Mouse (Mus musculus) midbrain, embryonic 11.5 days (tissue): ENCODE measurements at regions not wholly inside any gene's neighbourhood (a gene's known extent, or its start where the extent isn't known, plus 50 kb on each side); places are given as distances from the start of the nearest gene placed in this dataset.

Source experiments
- ATAC-seq: fragments of 200-750 bp; cut with Nextera tagmentation; 2 replicates; pipeline ENCODE4 v1.8.0; 2017; ENCODE audit warnings: moderate TSS enrichment, moderate library complexity; ENCODE audit not compliant: low FRiP score
- DNase-seq: peaks from one replicate; pipeline ENCODE4 v3.0.0; 2015; ENCODE audit warnings: low spot score; ENCODE audit errors: missing footprints
- H3K27ac ChIP-seq: fragments of 300-500 bp; sonication (generic); 2 replicates; pipeline ENCODE4 v1.5.1; 2014; ENCODE audit warnings: low read depth, low read length
- H3K27me3 ChIP-seq: fragments of 300-500 bp; sonication (generic); 2 replicates; pipeline ENCODE4 v1.6.1; 2014; ENCODE audit warnings: mild to moderate bottlenecking, low read length, moderate library complexity, mixed read lengths; ENCODE audit not compliant: control insufficient read depth, insufficient read depth
- H3K36me3 ChIP-seq: fragments of 300-500 bp; sonication (generic); 2 replicates; pipeline ENCODE4 v1.6.1; 2014; ENCODE audit warnings: mild to moderate bottlenecking, low read length, moderate library complexity, mixed read lengths; ENCODE audit not compliant: control insufficient read depth, insufficient read depth
- H3K4me1 ChIP-seq: fragments of 300-500 bp; sonication (generic); 2 replicates; pipeline ENCODE4 v1.6.1; 2014; ENCODE audit warnings: low read length; ENCODE audit not compliant: control insufficient read depth, insufficient read depth
- H3K4me2 ChIP-seq: fragments of 300-500 bp; sonication (generic); 2 replicates; pipeline ENCODE4 v1.6.1; 2014; ENCODE audit warnings: mild to moderate bottlenecking, moderate library complexity
- H3K4me3 ChIP-seq: fragments of 300-500 bp; sonication (generic); 2 replicates; pipeline ENCODE4 v1.5.1; 2014; ENCODE audit warnings: low read depth, low read length
- H3K9ac ChIP-seq: fragments of 300-500 bp; sonication (generic); 2 replicates; pipeline ENCODE4 v1.6.1; 2014; ENCODE audit warnings: low read length
- H3K9me3 ChIP-seq: fragments of 300-500 bp; sonication (generic); 2 replicates; pipeline ENCODE4 v1.6.1; 2016; ENCODE audit warnings: low read length; ENCODE audit not compliant: control insufficient read depth
- WGBS: fragments of 180-500 bp; shearing (Covaris S2); extraction: QIAGEN DNeasy Blood & Tissue Kit; methylation state at CpG from one replicate; pipeline ENCODE4 v1.1.7; 2014; 5-methylcytosine and 5-hydroxymethylcytosine counted together

DNA sequence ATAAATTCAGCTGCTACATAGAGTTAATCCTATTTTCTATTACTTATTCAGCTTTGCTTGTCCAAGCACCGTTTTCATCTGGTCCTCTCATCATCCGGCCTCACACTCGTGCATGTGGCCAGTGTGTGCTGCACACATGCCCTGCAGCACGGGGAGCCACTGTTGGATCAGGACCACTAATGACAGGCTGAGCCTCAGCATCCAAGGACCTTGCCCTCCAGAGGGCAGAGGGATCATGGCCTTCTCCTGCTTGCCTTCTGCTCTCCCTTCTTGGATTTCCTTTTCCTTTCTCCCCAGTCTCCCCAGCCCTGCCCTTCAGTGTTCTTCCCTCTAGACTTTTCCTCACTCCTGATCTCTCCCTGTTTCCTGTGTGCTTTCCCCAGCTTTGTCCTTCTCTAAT, 776.1 kb upstream of the Car8 start:
- 44% methylated on average over 4 of the region's 4 CpGs for WGBS
- H3K27ac ChIP-seq = no peak overlapping the region
- H3K4me2 ChIP-seq = no peak overlapping the region
- H3K9ac ChIP-seq = no peak overlapping the region
- H3K4me3 ChIP-seq = no peak overlapping the region
- no peak for DNase-seq
- no peaks in the 10 kb centered on the region for H3K36me3 ChIP-seq
- 0 out of 2 replicates have a peak, but pooled peaks have one; percentile 15 for ATAC-seq
- no peaks in the 10 kb centered on the region for H3K9me3 ChIP-seq
- peaks cover 28% of the 10 kb centered on the region for H3K4me1 ChIP-seq
- no peaks in the 10 kb centered on the region for H3K27me3 ChIP-seq

DNA sequence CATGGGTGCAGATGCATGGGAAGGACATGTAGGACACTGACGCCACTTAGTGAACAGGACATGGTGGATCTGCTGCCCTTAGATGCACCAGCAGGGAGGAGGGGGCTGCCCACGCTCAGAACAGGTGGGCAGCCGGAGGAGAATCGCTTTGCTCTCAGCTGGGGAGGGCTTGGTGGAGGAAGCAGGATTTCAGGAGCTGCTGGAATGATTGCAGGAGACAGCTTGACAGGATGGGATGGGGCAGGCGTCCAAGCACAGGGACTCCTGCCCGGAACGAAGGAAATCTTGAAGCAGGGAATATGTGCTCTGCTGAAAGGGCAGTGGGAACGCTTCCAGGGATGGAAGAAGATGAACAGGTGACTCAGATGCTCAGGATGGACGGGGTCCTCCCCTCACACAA, 773.9 kb upstream of the Car8 start:
- 75% methylated on average over 9 of the region's 9 CpGs for WGBS
- H3K27me3 ChIP-seq = no peaks in the 10 kb centered on the region

DNA sequence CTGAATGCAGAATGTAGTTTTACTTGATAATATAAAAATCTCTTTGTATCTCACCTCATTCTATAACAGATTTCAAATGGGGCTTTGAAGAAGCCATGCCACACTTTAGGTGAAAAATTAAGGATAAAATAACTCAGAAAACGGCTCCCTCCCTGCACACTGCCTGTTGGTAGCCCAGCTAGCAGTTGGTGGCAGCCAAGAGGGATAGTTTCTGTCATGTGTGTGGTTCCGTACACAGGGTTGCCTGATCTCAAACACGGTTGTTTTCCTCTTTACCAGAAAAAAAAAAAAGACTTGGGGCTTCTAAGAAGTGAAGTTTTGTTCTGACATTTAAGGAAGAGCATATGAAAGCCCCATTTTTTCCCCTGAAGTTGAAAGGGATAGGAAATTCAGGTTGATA, 773.1 kb upstream of the Car8 start:
- no peaks in the 10 kb centered on the region for H3K9me3 ChIP-seq
- 73% methylated on average over 3 of the region's 3 CpGs for WGBS
- ATAC-seq = no peak

More for the DNA sequence above, 773.9 kb upstream of the Car8 start:
- Histone ChIP-seq H3K36me3 (no peaks in the 10 kb centered on the region), H3K4me1 (peaks cover 28% of the 10 kb centered on the region), H3K4me3 (no peak overlapping the region), H3K4me2 (no peak overlapping the region), H3K9me3 (no peaks in the 10 kb centered on the region), H3K9ac (no peak overlapping the region), H3K27ac (no peak overlapping the region)
- ATAC-seq (no peak), DNase-seq (no peak)

DNA sequence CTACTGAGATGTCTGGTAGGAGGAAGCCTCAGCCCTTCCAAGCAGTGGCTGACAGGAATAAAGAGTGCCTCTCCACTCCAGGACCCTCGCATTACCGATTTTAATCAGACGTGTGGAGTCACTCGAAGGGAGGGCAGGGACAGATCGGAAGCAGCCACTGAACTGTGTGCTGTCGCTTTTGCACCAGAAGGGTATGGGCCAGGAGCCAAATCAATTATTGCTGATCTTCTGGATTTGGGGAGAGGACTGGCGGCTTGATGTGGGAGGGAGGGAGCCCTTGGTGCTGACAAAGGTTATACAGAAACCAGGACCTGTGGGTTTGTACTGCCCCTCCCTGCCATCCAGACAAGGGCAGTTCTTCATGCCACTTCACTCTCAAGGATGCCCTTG, 772.3 kb upstream of the Car8 start:
- no peak overlapping the region for H3K9ac ChIP-seq
- WGBS = 27% methylated on average over 7 of the region's 7 CpGs
- H3K9me3 ChIP-seq = no peaks in the 10 kb centered on the region
- H3K4me2 ChIP-seq = no peak overlapping the region
- H3K4me1 ChIP-seq = peaks cover 21% of the 10 kb centered on the region
- H3K4me3 ChIP-seq = no peak overlapping the region
- peak; percentile 26; the same call in 1 of the 2 replicates for ATAC-seq
- no peak for DNase-seq
- no peak overlapping the region for H3K27ac ChIP-seq
- H3K36me3 ChIP-seq = no peaks in the 10 kb centered on the region
- H3K27me3 ChIP-seq = no peaks in the 10 kb centered on the region

More for the DNA sequence above, 773.1 kb upstream of the Car8 start:
- no peak for DNase-seq
- no peak overlapping the region for H3K4me3 ChIP-seq
- H3K9ac ChIP-seq = no peak overlapping the region
- H3K27ac ChIP-seq = no peak overlapping the region
- H3K4me2 ChIP-seq = no peak overlapping the region
- no peaks in the 10 kb centered on the region for H3K27me3 ChIP-seq
- H3K36me3 ChIP-seq = no peaks in the 10 kb centered on the region
- H3K4me1 ChIP-seq = peaks cover 28% of the 10 kb centered on the region

DNA sequence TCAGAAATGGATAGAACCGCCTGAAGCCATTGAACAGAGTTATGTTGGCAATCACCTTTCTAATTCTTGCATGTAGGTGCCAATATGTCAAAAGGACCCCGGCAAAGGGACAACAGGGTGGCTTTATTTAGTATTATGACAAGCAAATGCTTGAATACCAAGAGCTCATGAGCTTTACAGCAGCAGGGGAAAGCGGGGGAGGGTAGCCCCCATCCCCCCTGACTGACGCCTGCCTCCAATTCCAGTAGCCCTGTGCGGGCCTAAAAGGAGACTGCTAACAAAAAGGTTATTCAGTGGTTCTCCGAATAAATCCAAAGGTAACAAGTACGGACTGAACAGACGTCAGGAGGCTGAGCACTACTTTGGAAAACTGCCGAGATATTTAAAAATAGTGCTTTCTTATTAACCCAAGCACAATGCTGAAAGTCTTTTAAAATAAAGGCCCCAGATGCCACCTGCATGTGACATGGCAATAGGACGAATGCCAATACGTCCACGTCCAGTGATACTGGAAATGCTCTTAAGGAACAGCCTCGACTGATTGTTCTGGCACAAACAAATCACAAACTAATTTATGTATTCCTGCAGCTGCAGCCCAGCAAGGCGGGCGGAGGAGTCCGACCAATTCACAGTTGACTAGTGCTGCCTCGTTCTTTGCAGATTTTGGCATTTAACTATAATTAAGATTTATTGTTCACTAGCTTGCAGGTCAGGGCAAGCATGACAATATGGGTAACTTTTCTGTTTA, 771.7 kb upstream of the Car8 start:
- no peak for DNase-seq
- 56% methylated on average over 17 of the region's 17 CpGs for WGBS
- H3K27me3 ChIP-seq = no peaks in the 10 kb centered on the region
- H3K9me3 ChIP-seq = no peaks in the 10 kb centered on the region
- no peak overlapping the region for H3K9ac ChIP-seq
- H3K4me2 ChIP-seq = no peak overlapping the region
- H3K4me3 ChIP-seq = no peak overlapping the region
- no peaks in the 10 kb centered on the region for H3K36me3 ChIP-seq
- peaks cover 15% of the 10 kb centered on the region for H3K4me1 ChIP-seq
- H3K27ac ChIP-seq = no peak overlapping the region; the same call in 1 of the 2 replicates
- ATAC-seq = no peak

GRCm38 (mm10) chr4:9009656-9010055, 770.8 kb upstream of the Car8 start:
- peaks cover 10% of the 10 kb centered on the region for H3K4me1 ChIP-seq
- ATAC-seq (no peak; the same call in 1 of the 2 replicates), DNase-seq (no peak)
- no peak overlapping the region for H3K4me2 ChIP-seq
- no peak overlapping the region for H3K9ac ChIP-seq
- H3K27me3 ChIP-seq = no peaks in the 10 kb centered on the region
- H3K4me3 ChIP-seq = no peak overlapping the region
- H3K27ac ChIP-seq = no peak overlapping the region
- no peaks in the 10 kb centered on the region for H3K36me3 ChIP-seq
- WGBS = 65% methylated on average over 4 of the region's 4 CpGs
- no peaks in the 10 kb centered on the region for H3K9me3 ChIP-seq

DNA sequence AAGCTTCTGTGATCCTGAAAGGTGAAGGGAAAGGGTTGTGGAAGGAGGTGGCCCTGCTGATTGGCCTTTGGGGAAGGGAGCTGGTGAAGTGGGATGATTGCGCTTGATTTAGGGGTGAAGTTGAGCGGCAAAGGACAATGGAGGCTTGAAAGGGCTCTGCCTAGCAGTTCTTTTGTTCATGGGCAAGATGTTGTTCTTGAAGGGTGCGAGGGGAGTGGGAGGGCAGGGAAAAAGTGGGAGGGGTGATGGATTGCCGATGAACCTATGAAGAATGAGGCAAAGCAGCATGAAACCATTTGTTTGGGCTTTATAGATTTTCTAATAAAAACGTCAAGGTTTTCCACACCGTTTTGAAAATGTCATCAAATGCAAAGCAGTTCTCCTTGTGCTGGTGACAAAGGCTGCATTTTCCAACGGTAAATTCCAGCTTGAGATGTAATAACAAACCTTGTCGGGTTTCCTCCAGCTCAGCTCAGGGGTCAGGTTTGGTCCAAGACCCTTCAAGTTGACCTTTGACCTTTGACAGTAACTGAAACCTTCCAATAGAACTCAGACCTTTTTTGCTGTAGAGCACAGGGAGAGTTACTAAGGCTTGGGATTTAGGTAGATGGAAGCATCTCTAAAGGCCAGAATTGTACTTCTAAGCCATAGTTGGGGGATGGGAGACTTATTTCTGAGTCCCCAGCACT, 767.2 kb upstream of the Car8 start:
- no peak overlapping the region for H3K4me2 ChIP-seq
- H3K4me3 ChIP-seq = no peak overlapping the region
- H3K9ac ChIP-seq = no peak overlapping the region
- no peak for ATAC-seq
- no peak overlapping the region for H3K27ac ChIP-seq
- H3K27me3 ChIP-seq = no peaks in the 10 kb centered on the region
- no peaks in the 10 kb centered on the region for H3K36me3 ChIP-seq
- 20% methylated on average over 8 of the region's 8 CpGs for WGBS
- H3K4me1 ChIP-seq = peaks cover 8% of the 10 kb centered on the region
- no peak for DNase-seq
- H3K9me3 ChIP-seq = no peaks in the 10 kb centered on the region

GRCm38 (mm10) chr4:9003891-9004290, 765.0 kb upstream of the Car8 start:
- H3K27me3 ChIP-seq = no peaks in the 10 kb centered on the region
- DNase-seq = no peak

GRCm38 (mm10) chr4:9002380-9002779, 763.5 kb upstream of the Car8 start:
- ATAC-seq = peak; percentile 59; the same call in 1 of the 2 replicates
- Histone ChIP-seq H3K4me3 (no peak overlapping the region), H3K9me3 (no peaks in the 10 kb centered on the region), H3K4me1 (no peaks in the 10 kb centered on the region), H3K9ac (no peak overlapping the region), H3K27me3 (no peaks in the 10 kb centered on the region), H3K4me2 (no peak overlapping the region), H3K36me3 (no peaks in the 10 kb centered on the region), H3K27ac (no peak overlapping the region)
- DNase-seq = no peak
- 71% methylated on average over 6 of the region's 6 CpGs for WGBS

More at GRCm38 (mm10) chr4:9003891-9004290, 765.0 kb upstream of the Car8 start:
- H3K4me2 ChIP-seq = no peak overlapping the region
- H3K4me3 ChIP-seq = no peak overlapping the region
- ATAC-seq = no peak
- no peak overlapping the region for H3K9ac ChIP-seq
- H3K9me3 ChIP-seq = no peaks in the 10 kb centered on the region
- no peaks in the 10 kb centered on the region for H3K36me3 ChIP-seq
- no peaks in the 10 kb centered on the region for H3K4me1 ChIP-seq
- no peak overlapping the region for H3K27ac ChIP-seq
- WGBS = 83% methylated on average over 1 of the region's 1 CpGs
